Mouse (Mus musculus): ENCODE results near the gene G2e3.

GRCm38 (mm10) chr12:51362898-51363297 is 15.0 kb downstream of the G2e3 start:
- TF ChIP-seq CTCF (IDR thresholded peaks at IDR 0.05; ENCODE audit: low read depth), result no peak
- TF ChIP-seq EP300 (IDR thresholded peaks at IDR 0.05; ENCODE audit: low read depth), result no peak
